Mouse (Mus musculus): ENCODE measurements at regions not wholly inside any gene's neighbourhood (a gene's known extent, or its start where the extent isn't known, plus 50 kb on each side); places are given as distances from the start of the nearest gene placed in this dataset.

- TF ChIP-seq POLR2A (IDR thresholded peaks at IDR 0.05; ENCODE audit: borderline replicate concordance, control insufficient read depth, low read depth, low read length): no peak
- TF ChIP-seq CTCF (IDR thresholded peaks at IDR 0.05; ENCODE audit: control insufficient read depth, insufficient read depth, low read length): no peak
- no peaks in the 10 kb centered on the region for H3K4me1 ChIP-seq (ENCODE audit: control insufficient read depth, insufficient read depth, low read length)
- H3K27ac ChIP-seq (ENCODE audit: control insufficient read depth, insufficient read depth, low read depth, low read length, poor library complexity): no peak overlapping the region
- WGBS: 62% methylated on average over 2 of the region's 2 CpGs
- H3K4me3 ChIP-seq (replicated peaks; ENCODE audit: control insufficient read depth, low read depth, low read length): no peak overlapping the region
Measured at GRCm38 (mm10) chr2:57496315-57496954, 259.0 kb downstream of the Gpd2 start.

GRCm38 (mm10) chr2:57497933-57498332 lies 260.5 kb downstream of the Gpd2 start:
- no peak overlapping the region for H3K4me3 ChIP-seq (replicated peaks; ENCODE audit: control insufficient read depth, low read depth, low read length)
- TF ChIP-seq CTCF (IDR thresholded peaks at IDR 0.05; ENCODE audit: control insufficient read depth, insufficient read depth, low read length) (no peak), POLR2A (IDR thresholded peaks at IDR 0.05; ENCODE audit: borderline replicate concordance, control insufficient read depth, low read depth, low read length) (no peak)
- 92% methylated on average over 1 of the region's 1 CpGs for WGBS
- no peak overlapping the region for H3K27ac ChIP-seq (ENCODE audit: control insufficient read depth, insufficient read depth, low read depth, low read length, poor library complexity)
- no peaks in the 10 kb centered on the region for H3K4me1 ChIP-seq (ENCODE audit: control insufficient read depth, insufficient read depth, low read length)

- WGBS: 49% methylated on average over 2 of the region's 2 CpGs
- no peak for TF ChIP-seq POLR2A (IDR thresholded peaks at IDR 0.05; ENCODE audit: borderline replicate concordance, control insufficient read depth, low read depth, low read length)
- no peak for TF ChIP-seq CTCF (IDR thresholded peaks at IDR 0.05; ENCODE audit: control insufficient read depth, insufficient read depth, low read length)
- H3K27ac ChIP-seq (ENCODE audit: control insufficient read depth, insufficient read depth, low read depth, low read length, poor library complexity): no peak overlapping the region
- H3K4me1 ChIP-seq (ENCODE audit: control insufficient read depth, insufficient read depth, low read length): no peaks in the 10 kb centered on the region
- no peak overlapping the region for H3K4me3 ChIP-seq (replicated peaks; ENCODE audit: control insufficient read depth, low read depth, low read length)
Measured at GRCm38 (mm10) chr2:57504678-57505077, 267.2 kb downstream of the Gpd2 start.

GRCm38 (mm10) chr2:57522465-57522864 lies 285.0 kb downstream of the Gpd2 start:
- 86% methylated on average over 3 of the region's 3 CpGs for WGBS
- TF ChIP-seq POLR2A (IDR thresholded peaks at IDR 0.05; ENCODE audit: borderline replicate concordance, control insufficient read depth, low read depth, low read length) (no peak), CTCF (IDR thresholded peaks at IDR 0.05; ENCODE audit: control insufficient read depth, insufficient read depth, low read length) (no peak)

GRCm38 (mm10) chr2:57522983-57523382 lies 285.5 kb downstream of the Gpd2 start:
- TF ChIP-seq POLR2A (IDR thresholded peaks at IDR 0.05; ENCODE audit: borderline replicate concordance, control insufficient read depth, low read depth, low read length): no peak
- TF ChIP-seq CTCF (IDR thresholded peaks at IDR 0.05; ENCODE audit: control insufficient read depth, insufficient read depth, low read length): no peak
- WGBS: 77% methylated on average over 8 of the region's 8 CpGs
- Histone ChIP-seq H3K27ac (ENCODE audit: control insufficient read depth, insufficient read depth, low read depth, low read length, poor library complexity) (no peak overlapping the region), H3K4me1 (ENCODE audit: control insufficient read depth, insufficient read depth, low read length) (no peaks in the 10 kb centered on the region), H3K4me3 (replicated peaks; ENCODE audit: control insufficient read depth, low read depth, low read length) (no peak overlapping the region)

More at GRCm38 (mm10) chr2:57522465-57522864, 285.0 kb downstream of the Gpd2 start:
- H3K27ac ChIP-seq (ENCODE audit: control insufficient read depth, insufficient read depth, low read depth, low read length, poor library complexity): no peak overlapping the region
- no peaks in the 10 kb centered on the region for H3K4me1 ChIP-seq (ENCODE audit: control insufficient read depth, insufficient read depth, low read length)
- no peak overlapping the region for H3K4me3 ChIP-seq (replicated peaks; ENCODE audit: control insufficient read depth, low read depth, low read length)

- Histone ChIP-seq H3K27ac (ENCODE audit: control insufficient read depth, insufficient read depth, low read depth, low read length, poor library complexity) (no peak overlapping the region), H3K4me1 (ENCODE audit: control insufficient read depth, insufficient read depth, low read length) (no peaks in the 10 kb centered on the region), H3K4me3 (replicated peaks; ENCODE audit: control insufficient read depth, low read depth, low read length) (no peak overlapping the region)
- 69% methylated on average over 2 of the region's 2 CpGs for WGBS
- TF ChIP-seq CTCF (IDR thresholded peaks at IDR 0.05; ENCODE audit: control insufficient read depth, insufficient read depth, low read length): no peak
- TF ChIP-seq POLR2A (IDR thresholded peaks at IDR 0.05; ENCODE audit: borderline replicate concordance, control insufficient read depth, low read depth, low read length): no peak
Measured at GRCm38 (mm10) chr2:57527966-57528365, 290.5 kb downstream of the Gpd2 start.

GRCm38 (mm10) chr2:57539842-57540241 lies 302.4 kb downstream of the Gpd2 start:
- H3K27ac ChIP-seq (ENCODE audit: control insufficient read depth, insufficient read depth, low read depth, low read length, poor library complexity): no peak overlapping the region
- TF ChIP-seq CTCF (IDR thresholded peaks at IDR 0.05; ENCODE audit: control insufficient read depth, insufficient read depth, low read length) (no peak), POLR2A (IDR thresholded peaks at IDR 0.05; ENCODE audit: borderline replicate concordance, control insufficient read depth, low read depth, low read length) (no peak)
- 78% methylated on average over 3 of the region's 3 CpGs for WGBS
- H3K4me1 ChIP-seq (ENCODE audit: control insufficient read depth, insufficient read depth, low read length): no peaks in the 10 kb centered on the region
- H3K4me3 ChIP-seq (replicated peaks; ENCODE audit: control insufficient read depth, low read depth, low read length): no peak overlapping the region

GRCm38 (mm10) chr2:57565258-57565657 lies 327.8 kb downstream of the Gpd2 start:
- Histone ChIP-seq H3K4me3 (replicated peaks; ENCODE audit: control insufficient read depth, low read depth, low read length) (no peak overlapping the region), H3K27ac (ENCODE audit: control insufficient read depth, insufficient read depth, low read depth, low read length, poor library complexity) (no peak overlapping the region), H3K4me1 (ENCODE audit: control insufficient read depth, insufficient read depth, low read length) (peaks cover 2% of the 10 kb centered on the region; the same call in 1 of the 2 replicates)
- TF ChIP-seq CTCF (IDR thresholded peaks at IDR 0.05; ENCODE audit: control insufficient read depth, insufficient read depth, low read length) (no peak), POLR2A (IDR thresholded peaks at IDR 0.05; ENCODE audit: borderline replicate concordance, control insufficient read depth, low read depth, low read length) (no peak)
- 51% methylated on average over 4 of the region's 4 CpGs for WGBS

- peaks cover 2% of the 10 kb centered on the region; the same call in 1 of the 2 replicates for H3K4me1 ChIP-seq (ENCODE audit: control insufficient read depth, insufficient read depth, low read length)
- 28% methylated on average over 4 of the region's 4 CpGs for WGBS
- H3K27ac ChIP-seq (ENCODE audit: control insufficient read depth, insufficient read depth, low read depth, low read length, poor library complexity): no peak overlapping the region
- TF ChIP-seq CTCF (IDR thresholded peaks at IDR 0.05; ENCODE audit: control insufficient read depth, insufficient read depth, low read length) (no peak), POLR2A (IDR thresholded peaks at IDR 0.05; ENCODE audit: borderline replicate concordance, control insufficient read depth, low read depth, low read length) (no peak)
- H3K4me3 ChIP-seq (replicated peaks; ENCODE audit: control insufficient read depth, low read depth, low read length): no peak overlapping the region
Measured at GRCm38 (mm10) chr2:57566103-57566502, 328.7 kb downstream of the Gpd2 start.
